Mouse (Mus musculus) cerebellum, adult 2 months (tissue): ENCODE data around the gene Gng13.

Experiments
- CTCF ChIP-seq: fragments of 200-500 bp; IDR thresholded peaks from 2 replicates; pipeline ENCODE4 v1.5.1; 2011; ENCODE audit warnings: low read depth, mild to moderate bottlenecking, control low read depth, low read length, moderate library complexity, borderline replicate concordance; ENCODE audit not compliant: insufficient read depth
- POLR2A ChIP-seq: fragments of 200-500 bp; IDR thresholded peaks from 2 replicates; pipeline ENCODE4 v1.6.1; 2011; ENCODE audit warnings: low read length, control low read depth, borderline replicate concordance; ENCODE audit not compliant: insufficient read depth

DNA sequence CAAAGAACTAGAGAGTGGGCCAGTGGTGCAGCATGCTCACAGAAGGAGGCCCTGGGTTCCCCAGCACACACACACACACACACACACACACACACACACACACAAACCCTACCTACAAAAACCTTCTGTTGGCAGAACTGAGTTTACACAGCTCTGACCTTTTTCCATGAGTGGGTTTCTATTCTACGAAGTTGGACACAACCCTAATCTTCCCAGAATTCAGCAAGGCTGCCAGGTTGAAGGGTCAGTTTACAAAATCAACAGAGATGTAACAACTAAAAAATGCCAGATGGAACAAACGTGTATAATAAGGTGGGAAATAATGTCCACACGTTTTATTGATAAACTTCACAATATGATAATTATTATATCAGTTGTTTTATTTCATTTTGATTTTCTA lies 40.7 kb downstream of the Gng13 start:
- TF ChIP-seq POLR2A, result no peak
- no peak for TF ChIP-seq CTCF
